Mouse (Mus musculus) liver, embryonic 12.5 days (tissue): Measurements from ENCODE around the gene Ado. TPM values are rescaled to one million over a fixed set of nuclear protein-coding genes. Genes with fewer than 3 reads are reported as not detected.
A peak's percentile ranks its signal among the peaks of the same experiment; 100 is the strongest.

Experiments used
- ATAC-seq: fragments of 200-750 bp; cut with Nextera tagmentation; 2 replicates; pipeline ENCODE4 v1.8.0; 2017; ENCODE audit warnings: moderate number of reproducible peaks, mild to moderate bottlenecking, moderate library complexity
- H3K27ac ChIP-seq: fragments of 300-500 bp; sonication (generic); 2 replicates; pipeline ENCODE4 v1.5.1; 2016; ENCODE audit warnings: mild to moderate bottlenecking
- H3K27me3 ChIP-seq: fragments of 300-500 bp; sonication (generic); replicated peaks from 2 replicates; pipeline ENCODE4 v1.6.1; 2016; ENCODE audit warnings: mild to moderate bottlenecking, moderate library complexity
- H3K36me3 ChIP-seq: fragments of 300-500 bp; sonication (generic); 2 replicates; pipeline ENCODE4 v1.6.1; 2016; ENCODE audit warnings: mild to moderate bottlenecking, moderate library complexity
- H3K4me1 ChIP-seq: fragments of 300-500 bp; sonication (generic); 2 replicates; pipeline ENCODE4 v1.6.1; 2016
- H3K4me2 ChIP-seq: fragments of 300-500 bp; sonication (generic); 2 replicates; pipeline ENCODE4 v1.6.1; 2016; ENCODE audit warnings: mild to moderate bottlenecking, moderate library complexity
- H3K4me3 ChIP-seq: fragments of 300-500 bp; sonication (generic); 2 replicates; pipeline ENCODE4 v1.5.1; 2016; ENCODE audit warnings: mild to moderate bottlenecking, moderate library complexity
- H3K9ac ChIP-seq: fragments of 300-500 bp; sonication (generic); 2 replicates; pipeline ENCODE4 v1.6.1; 2016; ENCODE audit warnings: mild to moderate bottlenecking, moderate library complexity
- H3K9me3 ChIP-seq: fragments of 300-500 bp; sonication (generic); replicated peaks from 2 replicates; pipeline ENCODE4 v1.6.1; 2016; ENCODE audit warnings: mild to moderate bottlenecking, moderate library complexity
- WGBS: fragments of 180-500 bp; shearing (Covaris S2); methylation state at CpG from one replicate; pipeline ENCODE4 v1.1.7; 2016; ENCODE audit not compliant: insufficient replicate concordance; 5-methylcytosine and 5-hydroxymethylcytosine counted together
- polyA plus RNA-seq: library from polyadenylated mRNA; unstranded; fragments of >200 nt; fragmentation: Nextera tagmentation; extraction: Ambion mirVana; gene quantifications from 2 replicates; pipeline ENCODE4 v1.2.1, GENCODE M21; 2016

Gene Ado
- polyA plus RNA-seq, 1 experiment from 2014 or later: 27.2 TPM

- ATAC-seq: no peak
- peaks cover 99% of the 10 kb centered on the region for H3K27me3 ChIP-seq
- peak within 1 kb of the TSS; percentile 94 for H3K4me2 ChIP-seq
- no peaks in the 10 kb centered on the region for H3K36me3 ChIP-seq
- H3K4me3 ChIP-seq: peak within 1 kb of the TSS; percentile 72
- peaks cover 39% of the 10 kb centered on the region for H3K4me1 ChIP-seq
- H3K9ac ChIP-seq: no peak within 1 kb of the TSS
- WGBS: 2% methylated on average over 35 of the region's 37 CpGs
- no peak within 1 kb of the TSS for H3K27ac ChIP-seq
- H3K9me3 ChIP-seq: no peaks in the 10 kb centered on the region
Measured at GRCm38 (mm10) chr10:67535256-67535655, 13.5 kb downstream of the Ado start, which contains the start of gene Egr2. Gene Egr2 (plus strand): TSS chr10:67535475.

GRCm38 (mm10) chr10:67529769-67530168 is 19.0 kb downstream of the Ado start:
- Histone ChIP-seq H3K27ac (no peak overlapping the region), H3K4me1 (no peaks in the 10 kb centered on the region), H3K36me3 (no peaks in the 10 kb centered on the region), H3K9ac (no peak overlapping the region), H3K9me3 (no peaks in the 10 kb centered on the region), H3K4me2 (no peak overlapping the region), H3K4me3 (no peak overlapping the region), H3K27me3 (peaks cover 50% of the 10 kb centered on the region)
- 66% methylated on average over 4 of the region's 4 CpGs for WGBS
- ATAC-seq: no peak

- Histone ChIP-seq H3K4me3 (no peak overlapping the region), H3K9ac (no peak overlapping the region), H3K4me1 (no peaks in the 10 kb centered on the region), H3K36me3 (no peaks in the 10 kb centered on the region), H3K9me3 (no peaks in the 10 kb centered on the region), H3K27me3 (peaks cover 17% of the 10 kb centered on the region), H3K27ac (no peak overlapping the region), H3K4me2 (no peak overlapping the region)
- no peak for ATAC-seq
- WGBS: 68% methylated on average over 9 of the region's 9 CpGs
Measured at GRCm38 (mm10) chr10:67526435-67526834, 22.3 kb downstream of the Ado start.

- Histone ChIP-seq H3K9me3 (no peaks in the 10 kb centered on the region), H3K4me1 (no peaks in the 10 kb centered on the region), H3K4me2 (no peak overlapping the region), H3K9ac (no peak overlapping the region), H3K27ac (no peak overlapping the region), H3K36me3 (no peaks in the 10 kb centered on the region), H3K4me3 (no peak overlapping the region), H3K27me3 (no peaks in the 10 kb centered on the region)
- 64% methylated on average over 7 of the region's 7 CpGs for WGBS
- no peak for ATAC-seq
Measured at GRCm38 (mm10) chr10:67524694-67525093, 24.1 kb downstream of the Ado start.

GRCm38 (mm10) chr10:67524130-67524529 is 24.6 kb downstream of the Ado start:
- 66% methylated on average over 3 of the region's 3 CpGs for WGBS
- ATAC-seq: no peak
- H3K4me2 ChIP-seq: no peak overlapping the region
- no peak overlapping the region for H3K4me3 ChIP-seq
- no peak overlapping the region for H3K9ac ChIP-seq
- H3K4me1 ChIP-seq: no peaks in the 10 kb centered on the region
- no peaks in the 10 kb centered on the region for H3K36me3 ChIP-seq
- H3K27me3 ChIP-seq: no peaks in the 10 kb centered on the region
- no peaks in the 10 kb centered on the region for H3K9me3 ChIP-seq
- no peak overlapping the region for H3K27ac ChIP-seq

- H3K9me3 ChIP-seq: no peaks in the 10 kb centered on the region
- no peak overlapping the region for H3K4me3 ChIP-seq
- ATAC-seq: no peak
- no peaks in the 10 kb centered on the region for H3K4me1 ChIP-seq
- no peak overlapping the region for H3K27ac ChIP-seq
- no peaks in the 10 kb centered on the region for H3K27me3 ChIP-seq
- H3K4me2 ChIP-seq: no peak overlapping the region
- H3K9ac ChIP-seq: no peak overlapping the region
- no peaks in the 10 kb centered on the region for H3K36me3 ChIP-seq
- 57% methylated on average over 3 of the region's 3 CpGs for WGBS
Measured at GRCm38 (mm10) chr10:67518733-67519132, 30.0 kb downstream of the Ado start.

- Histone ChIP-seq H3K36me3 (no peaks in the 10 kb centered on the region), H3K27me3 (no peaks in the 10 kb centered on the region), H3K9me3 (no peaks in the 10 kb centered on the region), H3K4me2 (no peak overlapping the region), H3K4me1 (no peaks in the 10 kb centered on the region), H3K27ac (no peak overlapping the region), H3K9ac (no peak overlapping the region), H3K4me3 (no peak overlapping the region)
- ATAC-seq: no peak
- 46% methylated on average over 7 of the region's 7 CpGs for WGBS
Measured at GRCm38 (mm10) chr10:67512871-67513270, 35.9 kb downstream of the Ado start.

- no peak overlapping the region for H3K4me2 ChIP-seq
Measured at GRCm38 (mm10) chr10:67512211-67512610, 36.5 kb downstream of the Ado start.

GRCm38 (mm10) chr10:67505248-67505647 is 43.5 kb downstream of the Ado start:
- Histone ChIP-seq H3K9ac (no peak overlapping the region), H3K27ac (no peak overlapping the region), H3K4me3 (no peak overlapping the region), H3K4me2 (no peak overlapping the region), H3K4me1 (no peaks in the 10 kb centered on the region; the same call in 1 of the 2 replicates), H3K36me3 (no peaks in the 10 kb centered on the region), H3K9me3 (no peaks in the 10 kb centered on the region), H3K27me3 (no peaks in the 10 kb centered on the region)
- no peak for ATAC-seq
- WGBS: 46% methylated on average over 3 of the region's 3 CpGs

More at GRCm38 (mm10) chr10:67512211-67512610, 36.5 kb downstream of the Ado start:
- WGBS: 67% methylated on average over 8 of the region's 8 CpGs
- no peaks in the 10 kb centered on the region for H3K9me3 ChIP-seq
- H3K27me3 ChIP-seq: no peaks in the 10 kb centered on the region
- no peaks in the 10 kb centered on the region for H3K36me3 ChIP-seq
- H3K27ac ChIP-seq: no peak overlapping the region
- no peak for ATAC-seq
- H3K9ac ChIP-seq: no peak overlapping the region
- H3K4me1 ChIP-seq: no peaks in the 10 kb centered on the region
- H3K4me3 ChIP-seq: no peak overlapping the region

GRCm38 (mm10) chr10:67504046-67504445 is 44.7 kb downstream of the Ado start:
- no peaks in the 10 kb centered on the region for H3K9me3 ChIP-seq
- no peaks in the 10 kb centered on the region for H3K36me3 ChIP-seq
- H3K27ac ChIP-seq: no peak overlapping the region
- H3K4me3 ChIP-seq: no peak overlapping the region
- 28% methylated on average over 5 of the region's 5 CpGs for WGBS
- H3K4me2 ChIP-seq: peak overlapping the region; percentile 19; the same call in 1 of the 2 replicates
- no peaks in the 10 kb centered on the region for H3K27me3 ChIP-seq
- no peak for ATAC-seq
- H3K4me1 ChIP-seq: no peaks in the 10 kb centered on the region; the same call in 1 of the 2 replicates
- no peak overlapping the region for H3K9ac ChIP-seq

GRCm38 (mm10) chr10:67503320-67503995 is 45.3 kb downstream of the Ado start:
- Histone ChIP-seq H3K36me3 (no peaks in the 10 kb centered on the region), H3K4me1 (no peaks in the 10 kb centered on the region; the same call in 1 of the 2 replicates), H3K9me3 (no peaks in the 10 kb centered on the region), H3K9ac (no peak overlapping the region), H3K27me3 (no peaks in the 10 kb centered on the region), H3K4me3 (no peak overlapping the region), H3K4me2 (peak overlapping the region; percentile 19; the same call in 1 of the 2 replicates), H3K27ac (no peak overlapping the region)
- 17% methylated on average over 15 of the region's 15 CpGs for WGBS
- no peak for ATAC-seq

GRCm38 (mm10) chr10:67497951-67498350 is 50.8 kb downstream of the Ado start:
- no peaks in the 10 kb centered on the region for H3K4me1 ChIP-seq
- H3K27me3 ChIP-seq: no peaks in the 10 kb centered on the region
- H3K27ac ChIP-seq: no peak overlapping the region
- no peak for ATAC-seq
- H3K9ac ChIP-seq: no peak overlapping the region
- H3K4me3 ChIP-seq: no peak overlapping the region
- no peaks in the 10 kb centered on the region for H3K9me3 ChIP-seq
- H3K36me3 ChIP-seq: no peaks in the 10 kb centered on the region
- H3K4me2 ChIP-seq: no peak overlapping the region
- 78% methylated on average over 9 of the region's 9 CpGs for WGBS
